Mouse (Mus musculus): ENCODE data around the gene Cpeb3. TPM values are rescaled to one million over a fixed set of nuclear protein-coding genes. Genes with fewer than 3 reads are reported as not detected.
"Not testable (repeated sequence)": the region's sequence is repeated elsewhere in the genome, so short reads cannot be mapped to it uniquely, and the experiment has no call there.

Gene Cpeb3
- polyA plus RNA-seq, 1 experiment = 86.5 TPM

DNA sequence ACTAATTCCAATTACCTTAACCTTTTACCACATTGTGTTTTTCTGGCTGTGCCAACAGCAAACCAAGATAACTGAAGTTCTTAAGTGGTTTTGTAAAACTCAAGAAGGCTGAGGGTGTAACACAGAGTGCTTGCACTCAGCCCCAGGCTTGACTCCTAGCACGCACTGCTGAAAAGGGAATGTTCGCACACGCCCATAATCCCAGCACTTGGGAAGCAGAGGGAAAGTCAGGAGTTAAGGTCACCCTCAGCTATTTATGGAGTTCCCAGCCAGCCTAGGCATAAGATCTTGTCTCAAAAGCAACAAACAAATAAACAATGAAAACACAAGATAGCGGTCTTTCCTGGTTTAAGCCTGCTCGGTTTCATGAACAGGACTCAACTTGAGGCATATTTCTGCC lies 63.0 kb downstream of the Cpeb3 start:
- no peak overlapping the region for H3K27ac ChIP-seq (ENCODE audit: control insufficient read depth, insufficient read depth, low read depth, low read length)
- no peaks in the 10 kb centered on the region for H3K4me1 ChIP-seq (ENCODE audit: control insufficient read depth, insufficient read depth, low read length)
- H3K27me3 ChIP-seq (ENCODE audit: control insufficient read depth, insufficient read depth, low read length) = no peaks in the 10 kb centered on the region
- no peaks in the 10 kb centered on the region for H3K36me3 ChIP-seq (ENCODE audit: control insufficient read depth, insufficient read depth, low read length)
- no peak overlapping the region for H3K4me3 ChIP-seq (ENCODE audit: control insufficient read depth, low read depth, low read length)
- TF ChIP-seq POLR2A (IDR thresholded peaks at IDR 0.05; ENCODE audit: control insufficient read depth, low read depth, low read length) = no peak
- TF ChIP-seq CTCF (IDR thresholded peaks at IDR 0.05; ENCODE audit: control insufficient read depth, insufficient read depth, insufficient replicate concordance, low read depth, low read length) = no peak

DNA sequence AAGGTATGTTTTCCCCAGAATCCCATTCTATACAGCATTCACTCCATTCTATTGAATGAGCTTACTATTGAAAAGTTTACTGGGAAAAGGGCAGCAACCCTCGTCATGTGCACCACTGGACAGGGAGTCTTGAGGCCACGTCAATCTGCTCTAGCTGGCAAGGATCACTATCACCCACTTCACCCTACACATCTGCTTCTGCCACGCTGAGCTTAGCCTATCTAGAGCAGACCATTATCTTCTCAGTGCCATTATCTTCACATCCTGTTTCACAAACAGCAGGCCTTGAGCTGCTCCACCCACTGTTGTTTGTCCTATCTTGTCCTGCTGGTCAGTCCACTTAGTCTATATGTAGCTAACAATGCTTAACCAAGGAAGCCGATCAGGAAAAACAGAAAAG lies 66.8 kb downstream of the Cpeb3 start:
- no peak for TF ChIP-seq CTCF (IDR thresholded peaks at IDR 0.05; ENCODE audit: control insufficient read depth, insufficient read depth, insufficient replicate concordance, low read depth, low read length)
- no peak for TF ChIP-seq POLR2A (IDR thresholded peaks at IDR 0.05; ENCODE audit: control insufficient read depth, low read depth, low read length)
- no peak overlapping the region for H3K4me3 ChIP-seq (ENCODE audit: control insufficient read depth, low read depth, low read length)
- no peak overlapping the region for H3K27ac ChIP-seq (ENCODE audit: control insufficient read depth, insufficient read depth, low read depth, low read length)
- no peaks in the 10 kb centered on the region for H3K36me3 ChIP-seq (ENCODE audit: control insufficient read depth, insufficient read depth, low read length)
- no peaks in the 10 kb centered on the region for H3K27me3 ChIP-seq (ENCODE audit: control insufficient read depth, insufficient read depth, low read length)
- no peaks in the 10 kb centered on the region for H3K4me1 ChIP-seq (ENCODE audit: control insufficient read depth, insufficient read depth, low read length)

DNA sequence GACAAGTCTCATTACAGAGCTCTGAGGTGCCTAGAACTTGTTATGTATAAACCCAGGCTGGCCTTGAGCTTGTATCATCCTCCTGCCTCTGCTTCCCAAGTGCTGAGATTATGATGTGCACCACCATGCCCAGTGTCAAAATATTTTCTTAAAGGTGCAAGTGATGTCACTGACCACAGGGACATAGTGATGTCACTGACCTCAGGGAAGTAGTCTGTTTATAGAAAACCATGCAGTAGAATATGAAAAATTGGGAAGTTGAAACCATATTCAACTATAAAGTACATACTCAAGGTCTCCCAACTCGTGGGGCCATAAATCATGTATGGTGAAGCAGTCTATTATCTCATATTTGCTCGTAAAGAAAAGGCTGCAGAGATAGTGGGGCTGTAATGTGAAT lies 71.3 kb downstream of the Cpeb3 start:
- Histone ChIP-seq H3K36me3 (ENCODE audit: control insufficient read depth, insufficient read depth, low read length) (no peaks in the 10 kb centered on the region), H3K27me3 (ENCODE audit: control insufficient read depth, insufficient read depth, low read length) (no peaks in the 10 kb centered on the region), H3K4me3 (ENCODE audit: control insufficient read depth, low read depth, low read length) (no peak overlapping the region), H3K27ac (ENCODE audit: control insufficient read depth, insufficient read depth, low read depth, low read length) (no peak overlapping the region), H3K4me1 (ENCODE audit: control insufficient read depth, insufficient read depth, low read length) (peaks cover 2% of the 10 kb centered on the region)
- TF ChIP-seq POLR2A (IDR thresholded peaks at IDR 0.05; ENCODE audit: control insufficient read depth, low read depth, low read length) (no peak), CTCF (IDR thresholded peaks at IDR 0.05; ENCODE audit: control insufficient read depth, insufficient read depth, insufficient replicate concordance, low read depth, low read length) (no peak)

DNA sequence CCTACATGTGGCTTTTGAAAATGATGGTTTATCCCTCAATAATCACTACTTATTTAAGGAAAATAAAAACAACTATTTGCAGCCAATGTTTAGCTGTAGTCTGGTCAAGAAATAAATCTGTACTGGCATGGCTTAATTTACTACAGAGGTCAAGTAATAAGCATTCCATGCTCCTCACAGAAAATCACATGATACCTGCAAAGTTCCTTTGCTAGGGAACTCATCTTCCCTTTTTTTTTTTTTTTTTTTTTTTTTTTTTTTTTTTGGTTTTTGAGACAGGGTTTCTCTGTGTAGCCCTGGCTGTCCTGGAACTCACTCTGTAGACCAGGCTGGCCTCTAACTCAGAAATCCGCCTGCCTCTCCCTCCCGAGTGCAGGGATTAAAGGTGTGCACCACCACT lies 72.9 kb downstream of the Cpeb3 start:
- not testable (repeated sequence) for H3K36me3 ChIP-seq (ENCODE audit: control insufficient read depth, insufficient read depth, low read length); H3K27me3 ChIP-seq (ENCODE audit: control insufficient read depth, insufficient read depth, low read length); H3K27ac ChIP-seq (ENCODE audit: control insufficient read depth, insufficient read depth, low read depth, low read length); H3K4me3 ChIP-seq (ENCODE audit: control insufficient read depth, low read depth, low read length); H3K4me1 ChIP-seq (ENCODE audit: control insufficient read depth, insufficient read depth, low read length)

GRCm38 (mm10) chr19:37133666-37134065 lies 74.7 kb downstream of the Cpeb3 start:
- Histone ChIP-seq H3K36me3 (ENCODE audit: control insufficient read depth, insufficient read depth, low read length) (no peaks in the 10 kb centered on the region), H3K27ac (ENCODE audit: control insufficient read depth, insufficient read depth, low read depth, low read length) (no peak overlapping the region), H3K4me1 (ENCODE audit: control insufficient read depth, insufficient read depth, low read length) (peaks cover 2% of the 10 kb centered on the region), H3K4me3 (ENCODE audit: control insufficient read depth, low read depth, low read length) (no peak overlapping the region), H3K27me3 (ENCODE audit: control insufficient read depth, insufficient read depth, low read length) (no peaks in the 10 kb centered on the region)
- no peak for TF ChIP-seq POLR2A (IDR thresholded peaks at IDR 0.05; ENCODE audit: control insufficient read depth, low read depth, low read length)
- TF ChIP-seq CTCF (IDR thresholded peaks at IDR 0.05; ENCODE audit: control insufficient read depth, insufficient read depth, insufficient replicate concordance, low read depth, low read length) = no peak

DNA sequence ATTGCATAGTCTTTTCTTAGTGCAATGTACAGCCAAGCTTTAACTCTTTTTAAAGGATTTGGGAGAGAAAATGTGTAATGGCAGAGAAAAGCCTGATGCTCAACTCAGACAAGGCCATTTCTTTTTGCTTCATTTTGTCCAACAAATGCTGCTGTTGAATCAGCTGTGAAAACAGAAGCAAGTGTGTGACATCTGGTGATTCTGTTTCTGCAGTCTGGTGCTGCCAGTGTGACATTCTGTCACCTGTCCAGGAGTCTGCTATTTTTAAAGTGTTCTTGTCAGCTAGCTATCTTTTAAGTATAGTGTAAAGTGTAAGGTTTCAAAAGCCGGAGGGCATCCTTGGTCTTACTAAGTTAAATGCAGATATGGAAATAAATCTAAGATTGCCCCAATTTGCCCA lies 76.7 kb downstream of the Cpeb3 start:
- Histone ChIP-seq H3K27ac (ENCODE audit: control insufficient read depth, insufficient read depth, low read depth, low read length) (no peak overlapping the region), H3K4me1 (ENCODE audit: control insufficient read depth, insufficient read depth, low read length) (peaks cover 2% of the 10 kb centered on the region)
- no peak for TF ChIP-seq CTCF (IDR thresholded peaks at IDR 0.05; ENCODE audit: control insufficient read depth, insufficient read depth, insufficient replicate concordance, low read depth, low read length)
- no peak for TF ChIP-seq POLR2A (IDR thresholded peaks at IDR 0.05; ENCODE audit: control insufficient read depth, low read depth, low read length)

GRCm38 (mm10) chr19:37128461-37128860 lies 79.9 kb downstream of the Cpeb3 start:
- H3K27ac ChIP-seq (ENCODE audit: control insufficient read depth, insufficient read depth, low read depth, low read length) = no peak overlapping the region
- no peak overlapping the region for H3K4me3 ChIP-seq (ENCODE audit: control insufficient read depth, low read depth, low read length)
- H3K4me1 ChIP-seq (ENCODE audit: control insufficient read depth, insufficient read depth, low read length) = peaks cover 2% of the 10 kb centered on the region
- TF ChIP-seq CTCF (IDR thresholded peaks at IDR 0.05; ENCODE audit: control insufficient read depth, insufficient read depth, insufficient replicate concordance, low read depth, low read length) (no peak), POLR2A (IDR thresholded peaks at IDR 0.05; ENCODE audit: control insufficient read depth, low read depth, low read length) (no peak)
- no peaks in the 10 kb centered on the region for H3K27me3 ChIP-seq (ENCODE audit: control insufficient read depth, insufficient read depth, low read length)
- H3K36me3 ChIP-seq (ENCODE audit: control insufficient read depth, insufficient read depth, low read length) = no peaks in the 10 kb centered on the region

More for the DNA sequence above, 76.7 kb downstream of the Cpeb3 start:
- Histone ChIP-seq H3K27me3 (ENCODE audit: control insufficient read depth, insufficient read depth, low read length) (no peaks in the 10 kb centered on the region), H3K4me3 (ENCODE audit: control insufficient read depth, low read depth, low read length) (no peak overlapping the region), H3K36me3 (ENCODE audit: control insufficient read depth, insufficient read depth, low read length) (no peaks in the 10 kb centered on the region)

GRCm38 (mm10) chr19:37127018-37127567 lies 81.3 kb downstream of the Cpeb3 start:
- Histone ChIP-seq H3K4me1 (ENCODE audit: control insufficient read depth, insufficient read depth, low read length) (no peaks in the 10 kb centered on the region), H3K27ac (ENCODE audit: control insufficient read depth, insufficient read depth, low read depth, low read length) (no peak overlapping the region), H3K4me3 (ENCODE audit: control insufficient read depth, low read depth, low read length) (no peak overlapping the region), H3K27me3 (ENCODE audit: control insufficient read depth, insufficient read depth, low read length) (no peaks in the 10 kb centered on the region), H3K36me3 (ENCODE audit: control insufficient read depth, insufficient read depth, low read length) (no peaks in the 10 kb centered on the region)
- no peak for TF ChIP-seq CTCF (IDR thresholded peaks at IDR 0.05; ENCODE audit: control insufficient read depth, insufficient read depth, insufficient replicate concordance, low read depth, low read length)
- no peak for TF ChIP-seq POLR2A (IDR thresholded peaks at IDR 0.05; ENCODE audit: control insufficient read depth, low read depth, low read length)
